Mouse (Mus musculus) limb, embryonic 11.5 days (tissue): ENCODE data around the gene Col9a2. TPM values are rescaled to one million over a fixed set of nuclear protein-coding genes. Genes with fewer than 3 reads are reported as not detected.

ENCODE experiments used
- ATAC-seq: fragments of 200-750 bp; cut with Nextera tagmentation; 2 replicates; pipeline ENCODE4 v1.8.0; 2017; ENCODE audit warnings: low read depth; ENCODE audit not compliant: insufficient number of reproducible peaks, low FRiP score, low TSS enrichment
- DNase-seq: peaks from one replicate; pipeline ENCODE4 v3.0.0-alpha.2; 2015; ENCODE audit warnings: low spot score
- H3K27ac ChIP-seq: fragments of 300-500 bp; sonication (generic); replicated peaks from 2 replicates; pipeline ENCODE4 v1.5.1; 2014; ENCODE audit warnings: low read depth, mild to moderate bottlenecking, low read length
- H3K27me3 ChIP-seq: fragments of 300-500 bp; sonication (generic); 2 replicates; pipeline ENCODE4 v1.6.1; 2014; ENCODE audit warnings: mild to moderate bottlenecking, low read length, mixed read lengths; ENCODE audit not compliant: control insufficient read depth, insufficient read depth
- H3K36me3 ChIP-seq: fragments of 300-500 bp; sonication (generic); 2 replicates; pipeline ENCODE4 v1.6.1; 2014; ENCODE audit warnings: mild to moderate bottlenecking, low read length, moderate library complexity, mixed read lengths; ENCODE audit not compliant: control insufficient read depth, insufficient read depth
- H3K4me1 ChIP-seq: fragments of 300-500 bp; sonication (generic); 2 replicates; pipeline ENCODE4 v1.6.1; 2014; ENCODE audit warnings: low read length, mixed read lengths; ENCODE audit not compliant: control insufficient read depth, insufficient read depth
- H3K4me2 ChIP-seq: fragments of 300-500 bp; sonication (generic); 2 replicates; pipeline ENCODE4 v1.6.1; 2014; ENCODE audit warnings: low read depth, mild to moderate bottlenecking, moderate library complexity; ENCODE audit not compliant: severe bottlenecking
- H3K4me3 ChIP-seq: fragments of 300-500 bp; sonication (generic); 2 replicates; pipeline ENCODE4 v1.5.1; 2014; ENCODE audit warnings: low read depth, low read length
- H3K9ac ChIP-seq: fragments of 300-500 bp; sonication (generic); 2 replicates; pipeline ENCODE4 v1.6.1; 2014; ENCODE audit warnings: mild to moderate bottlenecking, low read length
- H3K9me3 ChIP-seq: fragments of 300-500 bp; sonication (generic); 2 replicates; pipeline ENCODE4 v1.6.1; 2016; ENCODE audit warnings: low read length; ENCODE audit not compliant: control insufficient read depth
- WGBS: fragments of 180-500 bp; shearing (Covaris S2); extraction: QIAGEN DNeasy Blood & Tissue Kit; methylation state at CpG from one replicate; pipeline ENCODE4 v1.1.7; 2014; 5-methylcytosine and 5-hydroxymethylcytosine counted together
- polyA plus RNA-seq: library from polyadenylated mRNA; unstranded; fragments of >200 nt; fragmentation: Nextera tagmentation; extraction: Ambion mirVana; gene quantifications from 2 replicates; pipeline ENCODE4 v1.2.1, GENCODE M21; 2014

Gene Col9a2
- polyA plus RNA-seq, 1 experiment from 2014 or later = 20.0 TPM

DNA sequence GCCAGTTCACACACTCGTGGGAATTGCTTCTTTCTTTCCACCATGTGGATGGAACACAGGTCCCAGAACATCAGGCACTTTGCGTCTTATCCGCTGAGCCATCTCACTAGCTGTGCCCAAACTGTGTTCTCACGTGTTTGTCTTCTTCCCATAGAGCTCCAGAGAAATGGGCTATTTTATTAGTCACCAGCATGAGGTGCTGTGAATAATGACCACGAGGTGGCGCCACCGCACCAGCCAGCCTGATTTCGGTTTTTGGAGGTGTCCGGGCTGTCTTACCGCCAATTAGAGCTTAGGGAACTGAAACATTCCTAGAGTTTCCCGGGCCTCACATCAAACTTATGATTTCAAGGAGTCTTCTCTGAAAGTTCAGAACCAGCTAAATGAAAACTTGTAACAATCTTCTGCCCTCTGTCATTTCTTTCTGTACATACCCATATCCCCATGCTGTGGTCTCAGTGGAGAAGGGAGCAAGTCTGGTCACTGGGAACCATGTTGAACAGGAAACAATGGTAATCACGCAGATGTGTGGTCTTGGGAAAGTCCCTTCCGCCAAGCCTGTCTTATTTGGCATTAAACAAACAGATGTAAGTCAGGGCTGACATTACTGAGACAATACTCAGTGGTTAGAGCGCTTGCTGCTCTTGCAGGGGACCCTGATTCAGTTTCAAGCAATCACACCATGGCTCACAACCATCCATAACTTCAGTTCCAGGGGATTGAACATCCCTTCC is 10.4 kb upstream of the Col9a2 start:
- ATAC-seq = no peak
- 31% methylated on average over 14 of the region's 14 CpGs for WGBS

DNA sequence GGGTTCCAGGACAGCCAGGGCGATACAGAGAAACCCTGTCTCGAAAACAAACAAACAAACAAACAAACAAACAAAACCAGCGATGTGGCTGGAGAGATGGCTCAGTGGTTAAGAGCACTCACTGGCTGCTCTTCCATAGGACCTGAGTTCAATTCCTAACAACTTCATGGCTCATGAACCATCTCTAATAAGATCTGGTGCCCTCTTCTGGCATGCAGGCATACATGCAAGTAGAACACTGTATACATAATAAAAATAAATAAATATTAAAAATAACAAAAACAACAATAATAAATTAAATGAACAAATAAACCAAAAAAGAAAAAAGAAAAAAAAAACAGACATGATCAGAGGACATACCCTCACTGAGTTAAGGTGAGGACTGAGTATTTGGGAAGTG is 9.6 kb upstream of the Col9a2 start:
- H3K4me3 ChIP-seq = no peak overlapping the region
- H3K27me3 ChIP-seq = no peaks in the 10 kb centered on the region
- H3K9ac ChIP-seq = no peak overlapping the region
- H3K27ac ChIP-seq = no peak overlapping the region
- WGBS = 71% methylated on average over 3 of the region's 3 CpGs
- ATAC-seq = no peak
- DNase-seq = no peak
- H3K4me1 ChIP-seq = no peaks in the 10 kb centered on the region
- no peaks in the 10 kb centered on the region for H3K36me3 ChIP-seq
- H3K4me2 ChIP-seq = no peak overlapping the region
- no peaks in the 10 kb centered on the region for H3K9me3 ChIP-seq

More for the DNA sequence above, 10.4 kb upstream of the Col9a2 start:
- Histone ChIP-seq H3K4me2 (no peak overlapping the region), H3K27me3 (no peaks in the 10 kb centered on the region), H3K9ac (no peak overlapping the region), H3K4me3 (no peak overlapping the region), H3K36me3 (no peaks in the 10 kb centered on the region), H3K27ac (no peak overlapping the region), H3K4me1 (no peaks in the 10 kb centered on the region), H3K9me3 (no peaks in the 10 kb centered on the region)
- peak; percentile 79 for DNase-seq

DNA sequence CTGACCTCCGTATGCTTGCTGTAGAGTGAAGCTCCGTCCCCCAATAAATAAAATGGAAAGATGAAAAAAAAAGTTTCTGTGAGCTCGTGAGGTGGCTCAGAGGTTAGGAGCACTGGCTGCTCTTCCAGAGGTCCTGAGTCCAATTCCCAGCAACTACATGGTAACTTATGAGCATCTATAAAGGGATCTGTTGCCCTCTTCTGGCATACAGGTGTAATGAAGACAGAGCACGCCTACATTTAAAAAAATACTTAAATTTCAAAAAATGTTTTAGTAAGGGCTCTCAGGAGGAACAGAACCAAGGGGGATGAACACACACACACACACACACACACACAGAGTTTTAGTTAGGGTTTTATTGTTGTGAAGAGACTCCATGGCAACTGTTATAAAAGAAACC is 7.7 kb upstream of the Col9a2 start:
- Histone ChIP-seq H3K4me1 (no peaks in the 10 kb centered on the region), H3K4me3 (no peak overlapping the region), H3K9ac (no peak overlapping the region), H3K36me3 (no peaks in the 10 kb centered on the region), H3K27ac (no peak overlapping the region), H3K9me3 (no peaks in the 10 kb centered on the region), H3K27me3 (no peaks in the 10 kb centered on the region), H3K4me2 (no peak overlapping the region)
- ATAC-seq (no peak), DNase-seq (no peak)
- 53% methylated on average over 4 of the region's 4 CpGs for WGBS

DNA sequence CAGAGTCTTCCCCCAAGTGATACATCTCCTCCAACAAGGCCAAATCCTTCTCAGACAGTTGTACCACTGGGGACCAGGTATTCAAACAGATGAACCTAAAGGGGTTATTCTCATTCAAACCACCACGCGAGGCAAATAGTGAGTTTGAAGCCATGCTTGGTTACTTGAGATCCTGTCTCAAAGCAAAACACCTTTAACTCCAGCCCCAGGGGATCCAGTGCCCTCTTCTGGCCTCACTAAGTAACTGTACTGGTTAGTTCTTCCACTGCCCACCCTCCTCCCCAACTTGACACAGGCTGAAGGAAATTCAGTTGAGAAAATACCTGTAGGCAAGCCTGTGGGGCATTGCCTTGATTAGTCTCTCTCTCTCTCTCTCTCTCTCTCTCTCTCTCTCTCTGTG is 6.2 kb upstream of the Col9a2 start:
- ATAC-seq (no peak), DNase-seq (no peak)
- Histone ChIP-seq H3K4me3 (no peak overlapping the region), H3K9ac (no peak overlapping the region), H3K4me1 (no peaks in the 10 kb centered on the region), H3K27ac (no peak overlapping the region), H3K4me2 (no peak overlapping the region), H3K9me3 (no peaks in the 10 kb centered on the region), H3K27me3 (peaks cover 3% of the 10 kb centered on the region; the same call in 1 of the 2 replicates), H3K36me3 (no peaks in the 10 kb centered on the region)
- 61% methylated on average over 2 of the region's 2 CpGs for whole genome bisulfite sequencing

DNA sequence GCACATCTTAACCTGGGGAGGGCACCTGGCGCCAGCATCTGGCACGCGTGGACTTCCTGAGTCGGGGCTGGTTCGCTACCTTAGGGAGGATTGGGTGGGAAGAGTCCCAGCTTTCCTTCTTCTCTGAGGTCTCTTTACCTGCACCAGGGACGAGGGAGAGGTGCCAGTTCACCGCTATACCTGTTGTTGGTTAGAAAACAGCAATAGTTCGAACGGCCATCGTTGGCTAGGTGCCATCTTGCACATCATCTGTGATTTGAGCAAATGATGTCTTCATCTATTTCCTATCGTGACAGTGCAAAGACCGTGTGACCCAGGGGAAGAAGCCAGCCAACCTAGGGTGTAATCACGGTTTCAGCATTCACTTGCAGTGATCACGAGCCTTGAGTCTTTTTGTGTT is 1.1 kb downstream of the Col9a2 start:
- H3K4me1 ChIP-seq = peaks cover 10% of the 10 kb centered on the region

DNA sequence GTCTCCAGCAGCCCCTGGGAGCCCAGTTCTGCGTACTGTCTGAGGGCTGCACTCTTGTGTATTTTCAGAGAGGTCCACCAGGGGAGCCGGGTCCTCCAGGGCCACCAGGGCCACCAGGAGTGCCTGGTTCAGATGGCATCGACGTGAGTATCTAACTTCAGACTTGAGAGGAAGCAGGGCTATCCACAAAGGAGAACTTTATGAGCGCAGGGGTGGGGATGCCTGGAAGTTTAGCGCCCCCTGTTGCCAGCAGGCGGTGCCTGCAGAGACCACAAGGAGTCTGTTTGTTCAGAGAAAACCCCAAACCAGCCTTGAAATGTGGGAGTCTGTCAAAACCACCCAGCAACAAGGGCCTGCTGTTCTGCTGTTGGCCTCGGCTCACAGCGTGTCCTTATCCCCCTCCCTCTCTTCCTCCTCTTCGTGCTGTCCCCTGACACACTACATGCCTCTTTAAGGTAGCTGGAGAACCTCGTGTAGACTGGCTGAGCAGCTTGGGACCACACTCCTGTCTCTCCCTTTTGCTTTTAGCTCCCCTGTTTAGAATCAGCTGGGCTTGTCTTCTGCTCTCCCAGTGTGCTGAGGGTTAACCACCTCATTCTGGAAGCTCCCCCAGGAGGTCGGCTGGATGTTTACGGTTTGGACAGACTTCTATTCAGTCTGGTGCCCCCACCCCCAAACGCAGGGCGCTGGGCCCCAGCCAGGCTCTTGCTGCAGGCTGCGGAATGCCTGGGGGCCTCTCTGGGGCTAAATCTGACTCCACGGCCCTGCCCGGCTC is 1.9 kb downstream of the Col9a2 start:
- H3K4me3 ChIP-seq = 0 out of 2 replicates have a peak overlapping the region, but pooled peaks have one; percentile 6
- no peaks in the 10 kb centered on the region for H3K36me3 ChIP-seq
- peak overlapping the region; percentile 28 for H3K9ac ChIP-seq
- peaks cover 10% of the 10 kb centered on the region for H3K4me1 ChIP-seq
- H3K27ac ChIP-seq = peak overlapping the region; percentile 88
- DNase-seq (peak; percentile 82), ATAC-seq (peak; percentile 68)
- WGBS = 9% methylated on average over 18 of the region's 18 CpGs
- peaks cover 29% of the 10 kb centered on the region for H3K27me3 ChIP-seq
- peak overlapping the region; percentile 71 for H3K4me2 ChIP-seq
- H3K9me3 ChIP-seq = no peaks in the 10 kb centered on the region

More for the DNA sequence above, 1.1 kb downstream of the Col9a2 start:
- Histone ChIP-seq H3K27ac (peak overlapping the region; percentile 88), H3K27me3 (peaks cover 29% of the 10 kb centered on the region), H3K4me2 (peak overlapping the region; percentile 71; the same call in 1 of the 2 replicates), H3K9me3 (no peaks in the 10 kb centered on the region), H3K36me3 (no peaks in the 10 kb centered on the region), H3K4me3 (peak overlapping the region; percentile 41), H3K9ac (peak overlapping the region; percentile 73)
- DNase-seq (no peak), ATAC-seq (no peak)
- 62% methylated on average over 14 of the region's 14 CpGs for WGBS

DNA sequence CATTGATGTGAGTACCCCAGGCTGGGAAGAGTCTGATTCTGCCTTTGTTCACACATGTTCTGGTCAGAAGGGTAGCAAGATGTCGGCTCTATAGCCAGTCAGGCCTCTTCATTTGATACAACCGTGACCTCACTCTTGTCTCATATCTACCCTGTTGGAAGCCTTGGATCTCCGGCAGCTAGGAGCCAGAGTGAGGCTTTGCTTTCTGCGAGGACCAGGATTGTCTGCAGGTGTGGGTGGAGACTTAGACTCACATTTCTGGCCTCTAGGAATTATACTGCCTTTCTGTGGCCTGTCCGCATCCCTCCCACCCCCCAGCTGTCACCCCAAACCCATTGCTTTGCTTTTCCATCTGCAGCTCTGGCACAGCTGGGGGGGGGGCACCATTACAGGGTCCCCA is 3.3 kb downstream of the Col9a2 start:
- Histone ChIP-seq H3K9me3 (no peaks in the 10 kb centered on the region), H3K27ac (peak overlapping the region; percentile 88; the same call in 1 of the 2 replicates), H3K9ac (no peak overlapping the region), H3K27me3 (peaks cover 29% of the 10 kb centered on the region), H3K4me2 (peak overlapping the region; percentile 7; the same call in 1 of the 2 replicates), H3K4me3 (no peak overlapping the region), H3K36me3 (no peaks in the 10 kb centered on the region), H3K4me1 (peaks cover 10% of the 10 kb centered on the region)
- no peak for DNase-seq
- 51% methylated on average over 5 of the region's 5 CpGs for WGBS
- ATAC-seq = no peak

DNA sequence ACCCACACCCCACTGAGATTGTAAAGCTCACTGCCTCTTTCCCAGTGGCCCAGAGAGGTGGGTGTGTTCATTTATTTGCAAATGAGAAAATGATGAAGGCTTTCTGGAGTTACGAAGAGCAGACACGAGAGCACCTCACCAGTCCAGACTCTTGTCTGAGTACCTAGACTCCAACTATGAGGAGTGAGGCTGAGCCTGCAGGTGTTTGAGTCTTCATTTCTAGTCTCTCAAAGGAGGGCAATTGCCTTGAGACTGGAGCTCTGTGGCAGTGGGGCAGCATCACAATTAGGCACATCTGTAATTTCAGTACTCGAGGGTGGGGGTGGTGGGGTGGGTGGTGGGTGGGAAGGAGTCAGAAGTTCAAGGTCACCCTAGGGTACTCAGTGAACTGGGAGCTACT is 3.8 kb downstream of the Col9a2 start:
- H3K4me3 ChIP-seq = no peak overlapping the region
- peaks cover 10% of the 10 kb centered on the region for H3K4me1 ChIP-seq
- peaks cover 27% of the 10 kb centered on the region for H3K27me3 ChIP-seq
- 68% methylated on average over 3 of the region's 3 CpGs for WGBS
- ATAC-seq = no peak
- no peak overlapping the region for H3K27ac ChIP-seq
- no peaks in the 10 kb centered on the region for H3K36me3 ChIP-seq
- no peak overlapping the region for H3K9ac ChIP-seq
- DNase-seq = no peak
- H3K4me2 ChIP-seq = no peak overlapping the region
- H3K9me3 ChIP-seq = no peaks in the 10 kb centered on the region
